Mouse (Mus musculus) stomach, postnatal 0 days (tissue): ENCODE data around the gene Ifi208.

Experiments
- CTCF ChIP-seq: IDR thresholded peaks from 2 replicates; pipeline ENCODE4 v1.5.1; 2016; ENCODE audit warnings: antibody characterized with exemption, low read depth, mild to moderate bottlenecking, moderate library complexity
- EP300 ChIP-seq: optimal IDR thresholded peaks from 2 replicates; pipeline ENCODE3; 2016; ENCODE audit warnings: antibody characterized with exemption

DNA sequence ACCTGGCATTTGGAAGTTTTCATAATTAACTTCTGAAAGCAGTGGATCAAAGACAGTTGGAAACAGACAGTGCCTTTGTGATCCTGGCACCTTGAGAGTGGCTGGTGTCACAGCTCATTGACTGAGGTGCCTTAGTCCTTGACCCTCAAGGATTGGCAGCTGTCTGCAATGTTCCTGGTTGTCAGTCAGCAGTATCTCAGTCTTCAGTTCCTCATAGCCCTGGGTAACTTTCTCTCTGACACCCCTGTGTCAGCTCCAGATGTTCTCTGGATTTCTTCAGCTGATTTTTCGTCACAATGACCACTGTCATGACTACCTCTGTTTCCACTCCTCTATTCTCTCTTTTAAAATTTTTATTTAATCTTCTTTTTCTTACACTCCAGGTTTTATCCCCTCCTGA, 68.8 kb downstream of the Ifi208 start:
- TF ChIP-seq CTCF (no peak), EP300 (no peak)
